Mouse (Mus musculus): ENCODE measurements around the gene Tmem59l.

GRCm38 (mm10) chr8:70504291-70504716 lies 17.1 kb upstream of the Tmem59l start:
- TF ChIP-seq POLR2A (IDR thresholded peaks at IDR 0.05; ENCODE audit: control insufficient read depth, low read depth, low read length) (no peak), CTCF (IDR thresholded peaks at IDR 0.05; ENCODE audit: control insufficient read depth, insufficient read depth, insufficient replicate concordance, low read depth, low read length) (no peak)

Data from testis, adult 2 months (tissue).